Mouse (Mus musculus): ENCODE results near the gene Med13l. TPM values are rescaled to one million over a fixed set of nuclear protein-coding genes. Genes with fewer than 3 reads are reported as not detected.
A peak's percentile ranks its signal among the peaks of the same experiment; 100 is the strongest.

Med13l gene
- total and polyA plus RNA-seq, 2 experiments from 2014 or later: 11.3 to 28.9 TPM

- no peak for TF ChIP-seq CTCF (IDR thresholded peaks at IDR 0.05; ENCODE audit: low read depth)
- 68% methylated on average over 15 of the region's 15 CpGs for WGBS
These were observed 36.1 kb downstream of the Med13l start for GRCm38 (mm10) chr5:118596452-118597092.

GRCm38 (mm10) chr5:118598601-118599000 is 38.1 kb downstream of the Med13l start:
- Histone ChIP-seq H3K9me3 (ENCODE audit: low read length) (no peaks in the 10 kb centered on the region), H3K4me2 (ENCODE audit: low read depth, low read length) (no peak overlapping the region), H3K27me3 (ENCODE audit: insufficient read depth, low read length) (no peaks in the 10 kb centered on the region), H3K36me3 (ENCODE audit: insufficient read depth, low read length) (no peaks in the 10 kb centered on the region), H3K27ac (no peak overlapping the region), H3K9ac (replicated peaks; ENCODE audit: low read length) (no peak overlapping the region), H3K4me3 (ENCODE audit: low read length) (no peak overlapping the region), H3K4me1 (ENCODE audit: insufficient read depth, low read length) (peaks cover 12% of the 10 kb centered on the region; the same call in 1 of the 2 replicates)
- no peak for TF ChIP-seq CTCF (IDR thresholded peaks at IDR 0.05; ENCODE audit: low read depth)
- 49% methylated on average over 6 of the region's 6 CpGs for WGBS
- DNase-seq (ENCODE audit: low spot score) (no peak), ATAC-seq (no peak)

More at GRCm38 (mm10) chr5:118596452-118597092, 36.1 kb downstream of the Med13l start:
- no peak overlapping the region for H3K27ac ChIP-seq
- ATAC-seq: no peak
- no peak for DNase-seq (ENCODE audit: low spot score)
- H3K36me3 ChIP-seq (ENCODE audit: insufficient read depth, low read length): no peaks in the 10 kb centered on the region
- peaks cover 20% of the 10 kb centered on the region for H3K4me1 ChIP-seq (ENCODE audit: insufficient read depth, low read length)
- no peak overlapping the region for H3K9ac ChIP-seq (replicated peaks; ENCODE audit: low read length)
- H3K4me3 ChIP-seq (ENCODE audit: low read length): no peak overlapping the region
- no peaks in the 10 kb centered on the region for H3K9me3 ChIP-seq (ENCODE audit: low read length)
- H3K4me2 ChIP-seq (ENCODE audit: low read depth, low read length): no peak overlapping the region
- no peaks in the 10 kb centered on the region for H3K27me3 ChIP-seq (ENCODE audit: insufficient read depth, low read length)

DNA sequence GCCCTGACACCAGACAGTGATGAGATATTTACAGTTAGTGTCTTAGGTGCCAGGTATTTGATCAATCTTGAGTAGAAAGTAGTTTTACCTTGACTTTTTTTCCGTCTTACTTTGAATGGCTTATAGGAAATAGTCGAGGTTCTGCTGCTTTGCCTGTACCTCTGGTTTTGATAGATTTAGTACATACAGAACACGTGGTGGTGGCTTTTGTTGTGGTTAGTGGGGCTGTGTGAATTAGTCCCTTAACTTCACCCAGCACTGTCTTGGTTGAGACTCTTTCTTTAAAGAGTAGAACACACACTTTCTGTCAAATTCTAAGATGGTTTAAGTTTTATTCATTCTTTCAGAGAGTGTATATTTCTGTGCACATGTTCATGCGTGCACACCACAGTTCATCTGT is 41.0 kb downstream of the Med13l start:
- H3K4me1 ChIP-seq (ENCODE audit: insufficient read depth, low read length): peaks cover 12% of the 10 kb centered on the region; the same call in 1 of the 2 replicates
- no peak for ATAC-seq
- no peaks in the 10 kb centered on the region for H3K9me3 ChIP-seq (ENCODE audit: low read length)
- no peak overlapping the region for H3K9ac ChIP-seq (replicated peaks; ENCODE audit: low read length)
- DNase-seq (ENCODE audit: low spot score): no peak
- H3K36me3 ChIP-seq (ENCODE audit: insufficient read depth, low read length): no peaks in the 10 kb centered on the region
- H3K4me3 ChIP-seq (ENCODE audit: low read length): no peak overlapping the region
- H3K27ac ChIP-seq: no peak overlapping the region
- no peak overlapping the region for H3K4me2 ChIP-seq (ENCODE audit: low read depth, low read length)
- TF ChIP-seq CTCF (IDR thresholded peaks at IDR 0.05; ENCODE audit: low read depth): no peak
- no peaks in the 10 kb centered on the region for H3K27me3 ChIP-seq (ENCODE audit: insufficient read depth, low read length)
- 87% methylated on average over 4 of the region's 4 CpGs for WGBS

DNA sequence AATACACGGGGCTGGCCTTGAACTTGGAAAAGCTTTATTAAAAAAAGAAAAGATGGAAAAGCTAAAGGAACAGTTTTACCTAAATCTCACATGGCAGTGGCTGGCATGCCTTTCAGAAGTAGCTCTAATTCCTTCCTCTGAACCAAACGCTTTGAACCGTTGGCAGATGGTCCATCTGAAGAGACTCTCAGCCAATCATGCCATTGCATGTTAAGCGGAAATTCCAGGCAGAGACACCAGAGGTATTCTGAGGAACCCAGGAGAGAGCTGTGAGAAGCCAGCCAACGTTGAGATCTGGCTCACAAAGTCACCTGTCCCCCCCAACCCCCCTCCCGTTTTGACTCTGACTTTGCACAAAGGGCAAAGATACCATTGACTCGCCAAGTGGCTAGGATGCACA is 42.2 kb downstream of the Med13l start:
- H3K4me1 ChIP-seq (ENCODE audit: insufficient read depth, low read length): peaks cover 17% of the 10 kb centered on the region; the same call in 1 of the 2 replicates
- H3K27ac ChIP-seq: no peak overlapping the region
- no peak for TF ChIP-seq CTCF (IDR thresholded peaks at IDR 0.05; ENCODE audit: low read depth)
- H3K9me3 ChIP-seq (ENCODE audit: low read length): no peaks in the 10 kb centered on the region
- H3K36me3 ChIP-seq (ENCODE audit: insufficient read depth, low read length): no peaks in the 10 kb centered on the region
- H3K27me3 ChIP-seq (ENCODE audit: insufficient read depth, low read length): no peaks in the 10 kb centered on the region
- WGBS: 56% methylated on average over 7 of the region's 7 CpGs
- H3K4me2 ChIP-seq (ENCODE audit: low read depth, low read length): no peak overlapping the region
- DNase-seq (ENCODE audit: low spot score) (peak; percentile 31), ATAC-seq (no peak)
- no peak overlapping the region for H3K9ac ChIP-seq (replicated peaks; ENCODE audit: low read length)
- H3K4me3 ChIP-seq (ENCODE audit: low read length): no peak overlapping the region

DNA sequence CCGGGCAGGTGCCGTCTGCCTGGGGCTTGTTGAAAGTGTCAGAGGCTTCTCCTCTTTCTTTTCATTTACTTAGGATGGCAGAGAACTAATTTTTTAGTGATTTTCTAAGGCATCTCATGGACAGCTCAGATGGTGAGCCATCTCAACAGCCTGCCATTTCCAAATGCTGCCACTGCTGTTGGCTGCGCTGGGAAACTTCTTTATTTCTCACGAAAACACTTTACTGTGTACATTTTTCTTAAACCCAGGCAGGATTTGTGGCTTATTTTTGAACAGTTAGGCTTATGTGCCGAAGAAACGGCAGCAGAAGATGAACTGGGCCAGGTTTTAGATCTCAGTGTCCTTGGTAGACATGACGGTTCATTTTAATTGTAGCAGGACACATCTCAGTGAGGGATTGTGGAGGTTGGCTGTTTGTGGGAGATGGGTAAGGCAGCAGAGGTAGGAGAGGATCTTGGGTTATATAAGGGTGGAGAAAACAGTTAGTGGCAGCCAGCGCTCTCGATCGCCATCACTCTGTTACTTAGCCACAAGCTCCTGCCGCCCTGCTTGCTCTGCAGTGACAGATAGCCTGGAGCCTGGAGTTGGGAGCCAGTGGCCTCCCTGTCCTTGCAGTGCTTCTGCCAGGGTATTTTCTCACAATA is 45.1 kb downstream of the Med13l start:
- 80% methylated on average over 11 of the region's 11 CpGs for WGBS
- Histone ChIP-seq H3K9me3 (ENCODE audit: low read length) (no peaks in the 10 kb centered on the region), H3K27ac (no peak overlapping the region), H3K4me1 (ENCODE audit: insufficient read depth, low read length) (peaks cover 5% of the 10 kb centered on the region; the same call in 1 of the 2 replicates), H3K4me3 (ENCODE audit: low read length) (no peak overlapping the region), H3K9ac (replicated peaks; ENCODE audit: low read length) (no peak overlapping the region), H3K27me3 (ENCODE audit: insufficient read depth, low read length) (no peaks in the 10 kb centered on the region), H3K4me2 (ENCODE audit: low read depth, low read length) (no peak overlapping the region), H3K36me3 (ENCODE audit: insufficient read depth, low read length) (no peaks in the 10 kb centered on the region)
- ATAC-seq (no peak), DNase-seq (ENCODE audit: low spot score) (no peak)
- TF ChIP-seq CTCF (IDR thresholded peaks at IDR 0.05; ENCODE audit: low read depth): no peak

DNA sequence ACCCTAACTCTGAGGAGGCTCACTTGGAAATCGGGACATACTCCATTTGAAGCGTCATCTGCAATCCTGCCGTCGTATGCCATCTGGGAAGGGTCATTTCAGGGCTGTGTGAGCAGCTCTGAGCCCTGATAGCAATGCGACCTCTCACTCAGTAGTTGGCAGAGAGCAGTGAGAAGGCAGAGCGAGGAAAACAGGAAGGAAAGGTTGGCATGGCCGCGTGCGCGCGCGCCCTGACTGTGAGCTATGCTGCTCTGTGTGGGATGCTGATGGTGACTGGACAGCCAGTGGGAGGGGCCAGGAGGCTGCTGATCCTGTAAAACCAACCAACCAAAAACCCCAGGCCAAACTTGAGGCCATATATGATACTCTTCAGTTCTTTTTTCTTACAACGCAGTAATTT is 46.2 kb downstream of the Med13l start:
- no peak for TF ChIP-seq CTCF (IDR thresholded peaks at IDR 0.05; ENCODE audit: low read depth)
- H3K36me3 ChIP-seq (ENCODE audit: insufficient read depth, low read length): no peaks in the 10 kb centered on the region
- H3K9ac ChIP-seq (replicated peaks; ENCODE audit: low read length): no peak overlapping the region
- no peak overlapping the region for H3K4me3 ChIP-seq (ENCODE audit: low read length)
- 0 out of 2 replicates have a peak, but pooled peaks cover 5% of the 10 kb centered on the region for H3K4me1 ChIP-seq (ENCODE audit: insufficient read depth, low read length)
- H3K4me2 ChIP-seq (ENCODE audit: low read depth, low read length): no peak overlapping the region
- H3K9me3 ChIP-seq (ENCODE audit: low read length): no peaks in the 10 kb centered on the region
- no peaks in the 10 kb centered on the region for H3K27me3 ChIP-seq (ENCODE audit: insufficient read depth, low read length)
- 61% methylated on average over 13 of the region's 13 CpGs for WGBS
- H3K27ac ChIP-seq: 0 out of 2 replicates have a peak overlapping the region, but pooled peaks have one; percentile 27
- ATAC-seq (peak; percentile 40; the same call in 1 of the 2 replicates), DNase-seq (ENCODE audit: low spot score) (peak; percentile 27)

GRCm38 (mm10) chr5:118607900-118608299 is 47.4 kb downstream of the Med13l start:
- Histone ChIP-seq H3K9ac (replicated peaks; ENCODE audit: low read length) (no peak overlapping the region), H3K4me1 (ENCODE audit: insufficient read depth, low read length) (peaks cover 6% of the 10 kb centered on the region; the same call in 1 of the 2 replicates)
- 97% methylated on average over 1 of the region's 1 CpGs for WGBS

More at GRCm38 (mm10) chr5:118607900-118608299, 47.4 kb downstream of the Med13l start:
- H3K27ac ChIP-seq: no peak overlapping the region
- H3K4me2 ChIP-seq (ENCODE audit: low read depth, low read length): no peak overlapping the region
- no peaks in the 10 kb centered on the region for H3K9me3 ChIP-seq (ENCODE audit: low read length)
- no peaks in the 10 kb centered on the region for H3K27me3 ChIP-seq (ENCODE audit: insufficient read depth, low read length)
- DNase-seq (ENCODE audit: low spot score) (no peak), ATAC-seq (no peak)
- no peak for TF ChIP-seq CTCF (IDR thresholded peaks at IDR 0.05; ENCODE audit: low read depth)
- H3K4me3 ChIP-seq (ENCODE audit: low read length): no peak overlapping the region
- no peaks in the 10 kb centered on the region for H3K36me3 ChIP-seq (ENCODE audit: insufficient read depth, low read length)
